Mouse (Mus musculus) cerebellum, adult 2 months (tissue): ENCODE measurements around the gene Mrpl43.

Source experiments
- CTCF ChIP-seq: fragments of 200-500 bp; IDR thresholded peaks from 2 replicates; pipeline ENCODE4 v1.5.1; 2011; ENCODE audit warnings: low read depth, mild to moderate bottlenecking, control low read depth, low read length, moderate library complexity, borderline replicate concordance; ENCODE audit not compliant: insufficient read depth
- POLR2A ChIP-seq: fragments of 200-500 bp; IDR thresholded peaks from 2 replicates; pipeline ENCODE4 v1.6.1; 2011; ENCODE audit warnings: low read length, control low read depth, borderline replicate concordance; ENCODE audit not compliant: insufficient read depth

GRCm38 (mm10) chr19:45017216-45017771, 11.1 kb upstream of the Mrpl43 start:
- TF ChIP-seq CTCF: peak; percentile 35; the same call in 1 of the 2 replicates
- no peak; the same call in 1 of the 2 replicates for TF ChIP-seq POLR2A
